Comparison of ENCODE assay signal across 18 mouse cellular contexts in the genomic region with DNA sequence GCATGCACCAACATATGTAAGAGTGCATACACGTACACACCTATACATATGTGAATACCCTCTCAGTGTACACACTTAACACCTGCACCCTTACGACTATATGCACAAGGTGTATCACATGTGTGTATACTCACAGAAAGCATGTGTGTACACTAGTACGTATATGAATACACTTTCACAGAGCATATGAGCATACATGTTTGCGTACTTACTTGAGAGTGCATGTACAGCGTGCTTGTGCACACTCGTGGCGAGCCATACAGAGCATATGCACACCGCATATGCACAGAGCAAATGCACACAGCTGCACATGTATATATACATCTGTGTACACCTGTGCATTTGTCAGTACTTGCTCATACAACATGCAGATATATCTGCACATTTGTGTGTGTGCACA. TPM values are rescaled to one million over a fixed set of nuclear protein-coding genes. Genes with fewer than 3 reads are reported as not detected.
DNase-seq lines count a peak whose midpoint lies in the region; ATAC-seq and TF ChIP-seq lines count a peak whose summit lies in the region.
"Had no signal": no experiment of that assay in that cellular context is flagged by ENCODE, and none has a peak within 500 bp of the region (broad histone marks: within the 10 kb centered on the region; RNA-seq: fewer than 3 reads in every experiment).

No protein-coding gene starts in this region.

- no peak for DNase-seq in forebrain, postnatal 0 days
- no peak for DNase-seq in lung, embryonic 14.5 days
- DNase-seq in lung, postnatal 0 days (ENCODE audit: low spot score) = no peak
- DNase-seq: adrenal gland, postnatal 14 days; cerebellum, adult 11-12 months; cerebellum, adult 9-10 months; cerebellum, postnatal 25 days; gastrocnemius, postnatal 14 days; heart, postnatal 36 days had no signal

- ATAC-seq in forebrain, embryonic 13.5 days = 0 out of 2 replicates have a peak, but pooled peaks have one; percentile 31
- ATAC-seq in forebrain, postnatal 0 days = no peak
- ATAC-seq in hindbrain, embryonic 15.5 days (ENCODE audit: low FRiP score, low read depth) = 0 out of 2 replicates have a peak, but pooled peaks have one; percentile 19
- ATAC-seq in hindbrain, embryonic 13.5 days (ENCODE audit: low FRiP score) = no peak
- ATAC-seq in lung, embryonic 14.5 days (ENCODE audit: insufficient read depth) = peak; percentile 24; the same call in 1 of the 2 replicates
- ATAC-seq in lung, postnatal 0 days = no peak
- ATAC-seq in monocyte, adult 5-6 weeks (replicated peaks; ENCODE audit: insufficient number of reproducible peaks, low FRiP score, low TSS enrichment, poor library complexity, severe bottlenecking) = 0 out of 2 replicates have a peak, but pooled peaks have one; percentile 22
- ATAC-seq: activated CD4-positive, CD25-positive, alpha-beta regulatory T cell, adult 4 months; intestine, embryonic 16.5 days; Patski had no signal

- H3K4me3 ChIP-seq in forebrain, embryonic 13.5 days = no peak overlapping the region
- H3K4me3 ChIP-seq in forebrain, postnatal 0 days (ENCODE audit: low read depth, low read length) = no peak overlapping the region
- no peak overlapping the region for H3K4me3 ChIP-seq in hindbrain, embryonic 15.5 days
- no peak overlapping the region for H3K4me3 ChIP-seq in hindbrain, embryonic 13.5 days
- no peak overlapping the region for H3K4me3 ChIP-seq in lung, embryonic 14.5 days (ENCODE audit: low read depth, low read length)
- no peak overlapping the region for H3K4me3 ChIP-seq in lung, postnatal 0 days (ENCODE audit: low read depth, low read length)
- H3K4me3 ChIP-seq: heart, embryonic 13.5 days had no signal

- no peaks in the 10 kb centered on the region for H3K9me3 ChIP-seq in forebrain, embryonic 13.5 days (replicated peaks)
- no peaks in the 10 kb centered on the region for H3K9me3 ChIP-seq in forebrain, postnatal 0 days (ENCODE audit: low read length)
- no peaks in the 10 kb centered on the region for H3K9me3 ChIP-seq in hindbrain, embryonic 15.5 days
- no peaks in the 10 kb centered on the region for H3K9me3 ChIP-seq in hindbrain, embryonic 13.5 days
- H3K9me3 ChIP-seq in lung, embryonic 14.5 days (ENCODE audit: low read depth, low read length) = no peaks in the 10 kb centered on the region
- H3K9me3 ChIP-seq in lung, postnatal 0 days (ENCODE audit: low read length) = no peaks in the 10 kb centered on the region
- H3K9me3 ChIP-seq: heart, embryonic 13.5 days had no signal

- 97% methylated on average over 8 of the region's 8 CpGs for WGBS in forebrain, embryonic 13.5 days
- 98% methylated on average over 8 of the region's 8 CpGs for WGBS in forebrain, postnatal 0 days
- WGBS in hindbrain, embryonic 15.5 days = 97% methylated on average over 8 of the region's 8 CpGs
- 98% methylated on average over 8 of the region's 8 CpGs for WGBS in hindbrain, embryonic 13.5 days
- 95% methylated on average over 8 of the region's 8 CpGs for WGBS in lung, embryonic 14.5 days
- 92% methylated on average over 8 of the region's 8 CpGs for WGBS in lung, postnatal 0 days

- no peak for TF ChIP-seq EP300 in lung, postnatal 0 days (IDR thresholded peaks at IDR 0.05)

- no peak overlapping the region for H3K27ac ChIP-seq in forebrain, embryonic 13.5 days
- no peak overlapping the region for H3K27ac ChIP-seq in forebrain, postnatal 0 days (ENCODE audit: low read depth, low read length)
- no peak overlapping the region for H3K27ac ChIP-seq in hindbrain, embryonic 15.5 days (replicated peaks)
- no peak overlapping the region for H3K27ac ChIP-seq in hindbrain, embryonic 13.5 days
- no peak overlapping the region for H3K27ac ChIP-seq in lung, embryonic 14.5 days (ENCODE audit: low read depth)
- H3K27ac ChIP-seq in lung, postnatal 0 days (ENCODE audit: low read length) = no peak overlapping the region
- H3K27ac ChIP-seq: heart, embryonic 13.5 days had no signal

- H3K9ac ChIP-seq in forebrain, embryonic 13.5 days = no peak overlapping the region
- no peak overlapping the region for H3K9ac ChIP-seq in forebrain, postnatal 0 days
- H3K9ac ChIP-seq in hindbrain, embryonic 15.5 days = no peak overlapping the region
- H3K9ac ChIP-seq in hindbrain, embryonic 13.5 days = no peak overlapping the region
- H3K9ac ChIP-seq in lung, embryonic 14.5 days = no peak overlapping the region
- H3K9ac ChIP-seq in lung, postnatal 0 days (replicated peaks; ENCODE audit: low read depth) = no peak overlapping the region
- H3K9ac ChIP-seq: heart, embryonic 13.5 days had no signal

- H3K27me3 ChIP-seq in forebrain, embryonic 13.5 days = no peaks in the 10 kb centered on the region
- H3K27me3 ChIP-seq in forebrain, postnatal 0 days (ENCODE audit: insufficient read depth, low read length) = no peaks in the 10 kb centered on the region
- H3K27me3 ChIP-seq in hindbrain, embryonic 15.5 days = no peaks in the 10 kb centered on the region
- no peaks in the 10 kb centered on the region for H3K27me3 ChIP-seq in hindbrain, embryonic 13.5 days
- H3K27me3 ChIP-seq in lung, embryonic 14.5 days (ENCODE audit: insufficient read depth, low read length) = no peaks in the 10 kb centered on the region
- no peaks in the 10 kb centered on the region for H3K27me3 ChIP-seq in lung, postnatal 0 days (replicated peaks; ENCODE audit: insufficient read depth, low read length)
- H3K27me3 ChIP-seq: CH12.LX; heart, embryonic 13.5 days; Patski had no signal

- peaks cover 12% of the 10 kb centered on the region for H3K36me3 ChIP-seq in forebrain, embryonic 13.5 days (ENCODE audit: poor library complexity, severe bottlenecking)
- H3K36me3 ChIP-seq in forebrain, postnatal 0 days (ENCODE audit: insufficient read depth) = no peaks in the 10 kb centered on the region
- no peaks in the 10 kb centered on the region; the same call in 1 of the 2 replicates for H3K36me3 ChIP-seq in hindbrain, embryonic 15.5 days
- H3K36me3 ChIP-seq in hindbrain, embryonic 13.5 days = peaks cover 19% of the 10 kb centered on the region
- peaks cover 27% of the 10 kb centered on the region for H3K36me3 ChIP-seq in lung, embryonic 14.5 days (ENCODE audit: insufficient read depth)
- H3K36me3 ChIP-seq in lung, postnatal 0 days (ENCODE audit: insufficient read depth, low read length) = peaks cover 17% of the 10 kb centered on the region; the same call in 1 of the 2 replicates

- H3K4me1 ChIP-seq in forebrain, embryonic 13.5 days = no peaks in the 10 kb centered on the region
- H3K4me1 ChIP-seq in forebrain, postnatal 0 days (ENCODE audit: insufficient read depth) = no peaks in the 10 kb centered on the region
- H3K4me1 ChIP-seq in hindbrain, embryonic 15.5 days (replicated peaks) = no peaks in the 10 kb centered on the region
- H3K4me1 ChIP-seq in hindbrain, embryonic 13.5 days (replicated peaks) = no peaks in the 10 kb centered on the region
- H3K4me1 ChIP-seq in lung, embryonic 14.5 days (ENCODE audit: insufficient read depth) = no peaks in the 10 kb centered on the region
- no peaks in the 10 kb centered on the region for H3K4me1 ChIP-seq in lung, postnatal 0 days (ENCODE audit: insufficient read depth, low read depth, low read length)

- H3K4me2 ChIP-seq in forebrain, embryonic 13.5 days = no peak overlapping the region
- no peak overlapping the region for H3K4me2 ChIP-seq in forebrain, postnatal 0 days (ENCODE audit: low read depth)
- H3K4me2 ChIP-seq in hindbrain, embryonic 15.5 days = no peak overlapping the region
- H3K4me2 ChIP-seq in hindbrain, embryonic 13.5 days = no peak overlapping the region
- no peak overlapping the region for H3K4me2 ChIP-seq in lung, embryonic 14.5 days
- no peak overlapping the region for H3K4me2 ChIP-seq in lung, postnatal 0 days (replicated peaks; ENCODE audit: low read depth, low read length)
- H3K4me2 ChIP-seq: heart, embryonic 13.5 days had no signal

- no peak for TF ChIP-seq CTCF in forebrain, postnatal 0 days (IDR thresholded peaks at IDR 0.05; ENCODE audit: low read depth)
- no peak for TF ChIP-seq CTCF in lung, embryonic 14.5 days (IDR thresholded peaks at IDR 0.05; ENCODE audit: low read depth)
- no peak for TF ChIP-seq CTCF in lung, postnatal 0 days (IDR thresholded peaks at IDR 0.05)

RNA-seq across cellular contexts. Expression of a gene that starts 45.4 kb away (rescaled TPM):
- polyA plus RNA-seq in forebrain, embryonic 13.5 days (2015; fragmentation: Nextera tagmentation; extraction: Ambion mirVana) = 9.7 and 12.1 TPM in 2 replicates
- total RNA-seq in forebrain, postnatal 0 days (2014; rRNA removed) = 10.8 and 17.4 TPM in 2 replicates
- 5.0 and 6.2 TPM in 2 replicates for polyA plus RNA-seq in forebrain, postnatal 0 days (2015; fragmentation: Nextera tagmentation; extraction: Ambion mirVana)
- polyA plus RNA-seq in hindbrain, embryonic 15.5 days (2015; fragmentation: Nextera tagmentation; extraction: Ambion mirVana) = 12.0 and 13.8 TPM in 2 replicates
- 16.0 and 17.0 TPM in 2 replicates for polyA plus RNA-seq in hindbrain, embryonic 13.5 days (2015; fragmentation: Nextera tagmentation; extraction: Ambion mirVana)
- polyA plus RNA-seq in lung, embryonic 14.5 days (2014; fragmentation: Nextera tagmentation; extraction: Ambion mirVana) = 47.4 and 48.6 TPM in 2 replicates
- polyA plus RNA-seq in lung, postnatal 0 days (2015; fragmentation: Nextera tagmentation; extraction: Ambion mirVana) = 15.7 and 16.3 TPM in 2 replicates
- 2.6 to 15.1 TPM (median 3.5 TPM) in 3 replicates for total RNA-seq in monocyte, adult 5-6 weeks (2017)
- total RNA-seq: CH12.LX had no signal

Comparison
In these comparisons a context has a peak if more than half of its experiments do, and no peak if none do; other contexts are left out.
1. ATAC-seq: peak in forebrain, embryonic 13.5 days (single experiment), hindbrain, embryonic 15.5 days (single experiment), lung, embryonic 14.5 days (single experiment) and monocyte, adult 5-6 weeks (single experiment); none in forebrain, postnatal 0 days (single experiment), hindbrain, embryonic 13.5 days (single experiment) and lung, postnatal 0 days (single experiment).